Mouse (Mus musculus) lung, postnatal 36 days (tissue): Measurements from ENCODE around the gene Gm21885.
"Not testable (repeated sequence)": the region's sequence is repeated elsewhere in the genome, so short reads cannot be mapped to it uniquely, and the experiment has no call there.

Source experiments
- DNase-seq: peaks from one replicate; pipeline ENCODE4 v3.0.0; 2022; ENCODE audit warnings: mixed read lengths

Gm21885 gene

GRCm38 (mm10) chr11:94281199-94282181 is at the start of gene Gm21885:
Gm21885 (plus strand) TSS chr11:94281873.
- no peak for DNase-seq

- no peak for DNase-seq
These were observed 48.3 kb upstream of the Gm21885 start for GRCm38 (mm10) chr11:94233405-94233804.

GRCm38 (mm10) chr11:94234380-94234779 is 47.3 kb upstream of the Gm21885 start:
- no peak for DNase-seq

GRCm38 (mm10) chr11:94234857-94235256 is 46.8 kb upstream of the Gm21885 start:
- DNase-seq = no peak

GRCm38 (mm10) chr11:94236074-94236473 is 45.6 kb upstream of the Gm21885 start:
- DNase-seq = peak; percentile 86

- DNase-seq = no peak
These were observed 42.9 kb upstream of the Gm21885 start for GRCm38 (mm10) chr11:94238786-94239185.

- no peak for DNase-seq
These were observed 42.0 kb upstream of the Gm21885 start for GRCm38 (mm10) chr11:94239706-94240105.

- no peak for DNase-seq
These were observed 38.8 kb upstream of the Gm21885 start for GRCm38 (mm10) chr11:94242760-94243421.

- no peak for DNase-seq
These were observed 38.1 kb upstream of the Gm21885 start for GRCm38 (mm10) chr11:94243422-94244180.

- no peak for DNase-seq
These were observed 37.3 kb upstream of the Gm21885 start for GRCm38 (mm10) chr11:94244385-94244784.

GRCm38 (mm10) chr11:94245955-94246788 is 35.5 kb upstream of the Gm21885 start, which contains the start of gene Wfikkn2:
Wfikkn2 (minus strand) TSS chr11:94246005.
- DNase-seq = no peak

- no peak for DNase-seq
These were observed 34.9 kb upstream of the Gm21885 start for GRCm38 (mm10) chr11:94246789-94247061.

- DNase-seq = no peak
These were observed 28.5 kb upstream of the Gm21885 start for GRCm38 (mm10) chr11:94253156-94253555.

- DNase-seq = no peak
These were observed 28.0 kb upstream of the Gm21885 start for GRCm38 (mm10) chr11:94253691-94254090.

GRCm38 (mm10) chr11:94255733-94256132 is 25.9 kb upstream of the Gm21885 start:
- DNase-seq = no peak

- peak; percentile 30 for DNase-seq
These were observed 23.7 kb upstream of the Gm21885 start for GRCm38 (mm10) chr11:94257987-94258386.

- no peak for DNase-seq
These were observed 21.9 kb upstream of the Gm21885 start for GRCm38 (mm10) chr11:94259814-94260213.

GRCm38 (mm10) chr11:94261585-94262370 is 19.9 kb upstream of the Gm21885 start:
- no peak for DNase-seq

GRCm38 (mm10) chr11:94265134-94265785 is 16.4 kb upstream of the Gm21885 start:
- peak; percentile 77 for DNase-seq

- not testable (repeated sequence) for DNase-seq
These were observed 15.5 kb upstream of the Gm21885 start for GRCm38 (mm10) chr11:94266155-94266554.

GRCm38 (mm10) chr11:94268761-94269160 is 12.9 kb upstream of the Gm21885 start:
- DNase-seq = no peak
